Mouse (Mus musculus) heart, embryonic 14.5 days (tissue): ENCODE measurements around the gene Nudt22. TPM values are rescaled to one million over a fixed set of nuclear protein-coding genes. Genes with fewer than 3 reads are reported as not detected.

Source experiments
- ATAC-seq: fragments of 200-750 bp; cut with Nextera tagmentation; 2 replicates; pipeline ENCODE4 v1.8.0; 2017; ENCODE audit warnings: low read depth, moderate TSS enrichment; ENCODE audit not compliant: insufficient number of reproducible peaks, insufficient read depth, low FRiP score
- H3K27ac ChIP-seq, 2 experiments: fragments of 200-500 bp in 1 of 2; fragments of 300-500 bp in 1 of 2; sonication (generic) in 1 of 2; replicated peaks in 1 of 2; 2 replicates each; pipeline ENCODE4 v1.5.1; 2012 to 2014; ENCODE audit warnings: low read depth in 2 of 2, low read length in 2 of 2, control low read depth in 1 of 2, mild to moderate bottlenecking in 1 of 2, mixed read lengths in 1 of 2; ENCODE audit not compliant: control insufficient read depth in 1 of 2, insufficient read depth in 1 of 2
- H3K27me3 ChIP-seq: fragments of 300-500 bp; sonication (generic); 2 replicates; pipeline ENCODE4 v1.6.1; 2014; ENCODE audit warnings: mild to moderate bottlenecking, low read length, control low read depth; ENCODE audit not compliant: control insufficient read depth, insufficient read depth
- H3K36me3 ChIP-seq: fragments of 300-500 bp; sonication (generic); 2 replicates; pipeline ENCODE4 v1.6.1; 2014; ENCODE audit warnings: mild to moderate bottlenecking, control low read depth, low read length, mixed read lengths; ENCODE audit not compliant: control insufficient read depth, insufficient read depth
- H3K4me1 ChIP-seq, 2 experiments: fragments of 200-500 bp in 1 of 2; fragments of 300-500 bp in 1 of 2; sonication (generic) in 1 of 2; 2 replicates each; pipeline ENCODE4 v1.6.1; 2012 to 2014; ENCODE audit warnings: low read length in 2 of 2, control low read depth in 1 of 2, mixed read lengths in 1 of 2; ENCODE audit not compliant: control insufficient read depth in 2 of 2, insufficient read depth in 2 of 2
- H3K4me2 ChIP-seq: fragments of 300-500 bp; sonication (generic); 2 replicates; pipeline ENCODE4 v1.6.1; 2014; ENCODE audit warnings: mild to moderate bottlenecking, low read length
- H3K4me3 ChIP-seq, 2 experiments: fragments of 200-500 bp in 1 of 2; fragments of 300-500 bp in 1 of 2; sonication (generic) in 1 of 2; 2 replicates each; pipeline ENCODE4 v1.5.1; 2012 to 2014; ENCODE audit warnings: low read length in 2 of 2, mild to moderate bottlenecking in 2 of 2, control low read depth in 1 of 2, low read depth in 1 of 2, moderate library complexity in 1 of 2; ENCODE audit not compliant: control insufficient read depth in 1 of 2, insufficient read depth in 1 of 2
- H3K9ac ChIP-seq: fragments of 300-500 bp; sonication (generic); 2 replicates; pipeline ENCODE4 v1.6.1; 2014; ENCODE audit warnings: mild to moderate bottlenecking, low read length
- H3K9me3 ChIP-seq: fragments of 300-500 bp; sonication (generic); 2 replicates; pipeline ENCODE4 v1.6.1; 2016; ENCODE audit warnings: low read length, control low read depth; ENCODE audit not compliant: control insufficient read depth
- WGBS: fragments of 180-500 bp; shearing (Covaris S2); extraction: QIAGEN DNeasy Blood & Tissue Kit; methylation state at CpG from one replicate; pipeline ENCODE4 v1.1.7; 2014; 5-methylcytosine and 5-hydroxymethylcytosine counted together
- polyA plus RNA-seq: library from polyadenylated mRNA; unstranded; fragments of >200 nt; fragmentation: Nextera tagmentation; extraction: Ambion mirVana; gene quantifications from 2 replicates; pipeline ENCODE4 v1.2.1, GENCODE M21; 2014

The Nudt22 gene
- polyA plus RNA-seq, 1 experiment from 2014 or later, result 29.7 TPM

DNA sequence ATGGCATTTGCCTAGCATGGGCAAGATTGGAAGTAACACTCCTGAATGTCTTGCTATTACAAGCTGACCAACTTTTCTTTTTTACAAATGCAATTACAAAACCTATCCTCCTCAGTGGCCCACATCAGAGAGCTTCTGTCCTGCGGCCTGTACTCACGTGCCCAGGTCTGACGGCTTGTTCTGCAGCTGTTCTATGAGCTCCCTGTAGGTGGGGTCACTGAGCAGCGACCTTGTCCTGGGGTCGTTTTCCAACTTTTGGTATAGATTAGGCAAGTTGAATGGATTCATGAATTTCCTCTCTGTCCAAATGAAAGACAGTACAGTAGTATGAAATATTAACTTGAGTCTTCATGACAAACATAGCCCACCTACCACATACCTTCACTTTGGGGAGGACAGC lies 38.1 kb upstream of the Nudt22 start:
- no peak for ATAC-seq
- 89% methylated on average over 5 of the region's 5 CpGs for WGBS
- peaks cover 66% of the 10 kb centered on the region for H3K36me3 ChIP-seq

GRCm38 (mm10) chr19:7029531-7029930 lies 33.6 kb upstream of the Nudt22 start:
- no peak overlapping the region for H3K9ac ChIP-seq
- H3K27me3 ChIP-seq, result no peaks in the 10 kb centered on the region
- H3K36me3 ChIP-seq, result peaks cover 99% of the 10 kb centered on the region
- H3K4me2 ChIP-seq, result no peak overlapping the region
- no peaks in the 10 kb centered on the region for H3K4me1 ChIP-seq
- 88% methylated on average over 5 of the region's 5 CpGs for WGBS
- H3K4me3 ChIP-seq, result no peak overlapping the region
- H3K27ac ChIP-seq, result no peak overlapping the region
- H3K9me3 ChIP-seq, result no peaks in the 10 kb centered on the region
- no peak for ATAC-seq

More for the DNA sequence above, 38.1 kb upstream of the Nudt22 start:
- Histone ChIP-seq H3K9me3 (no peaks in the 10 kb centered on the region), H3K27ac (no peak overlapping the region), H3K27me3 (no peaks in the 10 kb centered on the region), H3K4me3 (no peak overlapping the region), H3K4me2 (no peak overlapping the region), H3K9ac (no peak overlapping the region), H3K4me1 (peaks cover 0 to 22% of the 10 kb centered on the region in 2 experiments; a peak in 2 of 4 replicates)

DNA sequence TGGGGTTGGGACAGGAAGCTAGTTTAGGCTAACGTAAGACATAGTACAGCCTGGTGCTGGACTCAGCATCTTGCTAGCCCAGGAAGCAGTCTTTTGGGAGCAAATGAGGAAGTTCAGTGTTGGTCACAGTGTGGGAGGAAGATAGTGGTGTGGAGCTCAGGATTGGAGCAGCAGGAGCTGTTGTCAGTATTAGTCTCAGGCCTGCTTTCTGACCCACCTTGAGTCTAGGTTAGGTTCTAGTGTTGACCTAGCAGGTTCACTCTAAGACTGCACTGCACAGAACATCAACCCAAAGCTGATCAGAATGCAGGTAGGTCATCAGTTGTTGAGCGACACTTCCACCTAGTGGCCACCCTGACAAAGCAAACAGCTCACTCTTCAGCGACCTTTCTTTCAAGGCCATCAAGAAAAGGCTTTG lies 24.3 kb upstream of the Nudt22 start:
- ATAC-seq, result no peak
- no peak overlapping the region for H3K27ac ChIP-seq
- peaks cover 66% of the 10 kb centered on the region for H3K36me3 ChIP-seq
- H3K9ac ChIP-seq, result no peak overlapping the region
- no peak overlapping the region for H3K4me3 ChIP-seq
- peaks cover 6 to 9% of the 10 kb centered on the region in 2 experiments; a peak in 2 of 4 replicates for H3K4me1 ChIP-seq
- H3K27me3 ChIP-seq, result no peaks in the 10 kb centered on the region
- 50% methylated on average over 3 of the region's 3 CpGs for WGBS
- H3K4me2 ChIP-seq, result no peak overlapping the region
- no peaks in the 10 kb centered on the region for H3K9me3 ChIP-seq

DNA sequence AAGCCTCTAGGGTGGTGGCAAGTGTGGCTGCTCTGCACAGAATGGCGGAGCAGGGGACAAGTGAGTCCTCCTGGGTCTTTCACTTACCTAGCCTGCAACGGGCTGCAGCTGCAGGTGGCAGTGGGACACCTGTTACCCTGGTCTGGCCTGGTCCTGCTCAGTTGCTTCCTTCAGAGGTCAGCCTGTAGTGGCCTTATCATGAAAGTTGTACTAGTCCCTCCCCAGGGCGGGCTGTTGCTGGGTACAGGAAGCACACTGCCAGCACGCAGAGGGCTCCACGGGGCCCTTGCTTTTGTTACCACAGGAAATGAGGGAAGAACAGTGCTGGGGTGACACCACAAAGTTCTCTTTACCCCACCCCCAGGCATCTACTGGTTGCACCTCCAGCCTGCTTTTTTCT lies 23.3 kb upstream of the Nudt22 start, which contains the start of gene Fermt3:
Fermt3 (minus strand) TSS at position 279 of the 400 bp plus-strand sequence.
- Histone ChIP-seq H3K4me3 (no peak within 1 kb of the TSS), H3K27ac (peak within 1 kb of the TSS; percentile 35 to 48), H3K4me1 (peaks cover 6 to 9% of the 10 kb centered on the region in 2 experiments; a peak in 2 of 4 replicates), H3K36me3 (peaks cover 56% of the 10 kb centered on the region), H3K9ac (peak within 1 kb of the TSS; percentile 11; the same call in 1 of the 2 replicates), H3K9me3 (no peaks in the 10 kb centered on the region), H3K27me3 (no peaks in the 10 kb centered on the region), H3K4me2 (no peak within 1 kb of the TSS)
- WGBS, result 60% methylated on average over 5 of the region's 5 CpGs
- 0 out of 2 replicates have a peak, but pooled peaks have one; percentile 36 for ATAC-seq

- WGBS, result 82% methylated on average over 11 of the region's 11 CpGs
- no peak overlapping the region for H3K4me3 ChIP-seq
- H3K4me1 ChIP-seq, result peaks cover 6 to 9% of the 10 kb centered on the region in 2 experiments; a peak in 2 of 4 replicates
- peaks cover 49% of the 10 kb centered on the region for H3K36me3 ChIP-seq
- ATAC-seq, result no peak
- H3K27me3 ChIP-seq, result no peaks in the 10 kb centered on the region
- H3K4me2 ChIP-seq, result no peak overlapping the region
- H3K27ac ChIP-seq, result peak overlapping the region; percentile 29 to 48; a peak in 3 of 4 replicates
- no peaks in the 10 kb centered on the region for H3K9me3 ChIP-seq
- H3K9ac ChIP-seq, result peak overlapping the region; percentile 11; the same call in 1 of the 2 replicates
Measured at GRCm38 (mm10) chr19:7018546-7018945, 22.6 kb upstream of the Nudt22 start.

- Histone ChIP-seq H3K27me3 (no peaks in the 10 kb centered on the region), H3K9me3 (no peaks in the 10 kb centered on the region), H3K4me3 (no peak overlapping the region), H3K9ac (peak overlapping the region; percentile 16; the same call in 1 of the 2 replicates), H3K27ac (peak overlapping the region; percentile 29 to 48; a peak in 3 of 4 replicates), H3K36me3 (peaks cover 42% of the 10 kb centered on the region), H3K4me2 (peak overlapping the region; percentile 18; the same call in 1 of the 2 replicates), H3K4me1 (peaks cover 6 to 9% of the 10 kb centered on the region in 2 experiments; a peak in 2 of 4 replicates)
- 64% methylated on average over 12 of the region's 12 CpGs for WGBS
- no peak for ATAC-seq
Measured at GRCm38 (mm10) chr19:7017541-7018457, 21.9 kb upstream of the Nudt22 start.

DNA sequence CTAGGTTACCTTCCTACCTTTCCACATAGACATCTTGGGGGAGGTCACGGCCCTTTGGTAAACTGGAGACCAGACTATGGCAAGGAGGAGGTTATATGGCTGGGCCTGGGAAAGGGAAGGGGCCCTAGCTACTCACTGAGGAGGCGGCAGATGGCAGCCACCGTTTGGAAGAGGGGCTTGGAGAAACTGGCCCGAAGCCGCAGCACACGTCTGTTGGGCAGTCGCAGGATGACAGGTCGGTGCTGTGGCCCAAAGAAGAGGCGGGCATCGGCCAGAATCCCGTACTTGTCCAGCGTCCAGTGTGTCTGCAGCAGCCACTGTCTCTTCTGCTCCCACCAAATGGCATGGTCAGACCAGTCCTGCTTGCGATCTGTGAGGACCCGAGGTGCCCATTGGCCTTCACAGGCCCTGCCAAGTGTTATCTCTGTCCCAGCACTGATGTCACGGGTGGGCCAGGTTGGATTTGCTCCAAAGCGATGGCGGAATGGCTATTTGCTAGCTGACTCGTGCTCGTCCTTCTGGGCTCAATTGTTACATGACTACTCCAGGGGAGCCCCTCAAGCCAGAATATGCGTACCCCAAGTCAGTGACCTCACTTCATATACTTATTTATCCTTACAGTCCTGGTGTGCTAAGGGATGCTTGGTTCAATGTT lies 18.7 kb upstream of the Nudt22 start:
- Histone ChIP-seq H3K27me3 (no peaks in the 10 kb centered on the region), H3K27ac (no peak overlapping the region), H3K4me1 (peaks cover 6 to 9% of the 10 kb centered on the region in 2 experiments; a peak in 2 of 4 replicates), H3K9ac (no peak overlapping the region), H3K4me2 (no peak overlapping the region), H3K4me3 (no peak overlapping the region), H3K36me3 (peaks cover 10% of the 10 kb centered on the region), H3K9me3 (no peaks in the 10 kb centered on the region)
- WGBS, result 82% methylated on average over 20 of the region's 20 CpGs
- ATAC-seq, result 0 out of 2 replicates have a peak, but pooled peaks have one; percentile 38
